Mouse (Mus musculus) lung, postnatal 4 days (tissue): ENCODE results near the gene Samsn1.

ENCODE experiments used
- DNase-seq, 2 experiments: peaks; one replicate each; pipeline ENCODE4 v3.0.0; 2021

Gene Samsn1

DNA sequence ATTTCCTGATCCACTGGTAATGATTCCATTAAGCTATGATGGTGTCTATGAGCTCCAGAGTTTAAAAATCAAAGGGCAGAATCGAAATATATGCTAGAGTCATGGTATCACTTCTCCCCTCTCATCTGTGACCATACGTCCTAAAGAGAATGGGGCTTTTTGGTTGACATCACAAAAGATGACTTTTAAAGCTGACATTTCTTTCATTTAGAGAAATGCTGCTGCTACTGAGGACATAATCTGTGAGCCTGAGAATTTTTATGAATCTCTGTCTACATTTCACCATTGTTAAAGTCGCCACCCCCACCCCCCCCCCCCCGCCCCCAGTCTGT, 91.9 kb downstream of the Samsn1 start:
- DNase-seq = no peak

- no peak for DNase-seq
Observed at GRCm38 (mm10) chr16:75929536-75930221, 92.4 kb downstream of the Samsn1 start.

- no peak for DNase-seq
Observed at GRCm38 (mm10) chr16:75926511-75926910, 95.6 kb downstream of the Samsn1 start.

DNA sequence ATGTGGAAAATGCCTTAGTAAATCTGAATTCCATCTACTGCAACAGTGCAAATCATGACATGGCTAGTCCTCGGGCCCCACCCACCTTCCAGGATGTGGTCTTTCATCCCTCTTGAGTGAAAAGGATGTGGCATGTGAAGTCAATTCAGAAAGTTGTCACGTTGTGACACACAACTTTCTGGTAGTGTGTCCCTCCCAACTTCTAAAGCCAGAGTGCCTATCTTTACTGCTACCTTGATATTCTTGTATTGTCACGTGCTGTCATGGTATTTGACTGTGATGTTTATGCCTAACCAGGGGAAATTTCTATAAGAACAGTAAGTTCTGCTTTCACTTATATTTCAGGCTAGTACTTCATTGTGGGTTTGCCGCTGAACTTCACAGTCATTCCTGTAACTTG, 101.2 kb downstream of the Samsn1 start:
- no peak for DNase-seq

DNA sequence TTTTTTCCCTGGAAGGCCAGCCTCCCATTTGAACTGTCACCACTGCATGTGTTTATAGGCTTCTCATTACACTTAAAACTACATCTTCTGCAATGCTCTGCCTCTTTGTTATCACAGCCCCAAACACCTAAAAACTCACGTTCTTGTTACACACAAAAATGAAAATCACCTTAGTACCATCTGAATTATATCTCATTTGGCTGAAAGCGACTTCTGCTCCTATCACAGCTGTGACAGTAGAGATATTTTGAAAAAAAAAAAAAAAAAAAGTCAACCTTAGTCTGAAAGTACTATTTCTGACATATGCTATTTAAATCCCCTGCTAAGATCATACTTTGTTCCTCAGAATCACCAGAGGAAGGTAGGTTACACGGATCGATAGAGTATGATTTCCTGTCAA, 102.8 kb downstream of the Samsn1 start:
- no peak for DNase-seq

GRCm38 (mm10) chr16:75917712-75918111, 104.4 kb downstream of the Samsn1 start:
- no peak for DNase-seq

- no peak for DNase-seq
Observed at GRCm38 (mm10) chr16:75912051-75912450, 110.0 kb downstream of the Samsn1 start.

DNA sequence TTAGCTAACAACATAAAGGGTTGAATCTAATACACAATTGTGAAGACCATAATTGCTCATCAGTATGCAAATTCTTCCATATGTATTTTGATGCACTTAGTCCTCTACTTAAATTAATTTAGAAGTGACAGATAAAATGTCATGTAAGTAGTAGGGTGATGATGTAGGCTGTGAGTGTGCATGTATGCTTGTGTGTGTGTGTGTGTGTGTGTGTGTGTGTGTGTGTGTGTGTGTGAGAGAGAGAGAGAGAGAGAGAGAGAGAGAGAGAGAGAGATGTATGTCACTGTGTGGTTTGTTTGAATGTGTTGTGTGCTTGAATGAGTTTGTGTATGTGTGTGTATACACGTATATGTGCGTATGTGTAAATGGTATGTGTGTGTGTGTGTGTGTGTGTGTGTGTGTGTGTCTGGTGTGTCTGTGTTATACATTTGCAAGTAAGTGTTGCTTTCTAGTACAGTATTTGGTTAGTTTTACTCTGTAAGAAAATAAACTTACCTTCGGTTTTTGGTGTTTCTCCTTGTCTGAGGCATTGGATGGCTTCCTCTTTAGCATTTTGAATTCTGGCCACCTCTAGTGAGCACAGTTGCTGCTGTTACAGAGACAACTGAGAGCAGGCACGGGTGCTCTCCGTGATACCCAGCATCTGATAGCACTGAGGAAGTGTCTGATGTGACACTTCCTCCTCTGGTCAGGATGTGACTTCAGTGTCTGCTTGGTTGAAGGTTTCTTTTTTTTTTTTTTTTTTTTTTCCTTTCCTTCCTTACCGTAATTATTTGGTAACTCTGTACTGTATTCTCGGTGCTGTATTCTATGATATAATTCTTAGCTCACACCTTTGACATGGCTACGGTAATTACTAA, 113.2 kb downstream of the Samsn1 start:
- peak; percentile 41 to 50 for DNase-seq

DNA sequence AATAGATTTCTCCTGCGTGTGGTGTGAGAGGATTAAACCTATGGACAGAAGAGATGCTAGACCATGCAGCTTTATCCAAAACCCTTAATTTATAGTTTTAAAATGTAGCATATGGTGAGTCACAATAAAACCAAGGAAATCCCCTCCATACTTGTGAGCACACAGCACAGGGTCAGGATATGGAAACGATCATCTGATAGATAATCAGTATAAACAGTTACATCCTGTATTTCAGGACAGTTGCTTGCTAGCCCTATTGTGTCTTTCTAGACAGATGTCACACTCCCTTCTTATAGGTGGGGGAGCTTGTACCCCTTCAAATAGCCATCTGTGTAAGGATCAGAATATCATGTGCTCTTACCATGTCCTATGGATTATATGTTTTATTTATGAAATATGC, 115.3 kb downstream of the Samsn1 start:
- no peak for DNase-seq

- no peak for DNase-seq
Observed at GRCm38 (mm10) chr16:75906260-75906659, 115.8 kb downstream of the Samsn1 start.

DNA sequence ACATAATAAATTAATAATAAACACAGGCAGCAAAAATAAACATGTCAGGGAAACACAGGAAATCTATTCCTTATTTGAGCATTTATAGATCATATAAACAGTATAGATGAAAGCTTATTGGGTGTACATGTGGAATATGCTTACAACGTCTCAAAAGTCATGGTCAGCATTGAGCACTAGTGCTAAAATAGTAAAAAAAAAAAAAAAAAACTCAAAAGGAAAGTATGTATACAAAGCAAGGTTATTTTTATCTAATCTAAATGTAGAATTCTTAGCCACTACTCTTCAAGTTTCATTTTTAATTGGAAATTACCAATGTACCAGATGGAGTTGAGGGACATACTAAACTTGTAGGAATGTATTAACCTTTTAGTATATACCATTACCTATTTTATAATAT, 116.8 kb downstream of the Samsn1 start:
- no peak for DNase-seq

- DNase-seq = no peak
Observed at GRCm38 (mm10) chr16:75904072-75904471, 118.0 kb downstream of the Samsn1 start.

DNA sequence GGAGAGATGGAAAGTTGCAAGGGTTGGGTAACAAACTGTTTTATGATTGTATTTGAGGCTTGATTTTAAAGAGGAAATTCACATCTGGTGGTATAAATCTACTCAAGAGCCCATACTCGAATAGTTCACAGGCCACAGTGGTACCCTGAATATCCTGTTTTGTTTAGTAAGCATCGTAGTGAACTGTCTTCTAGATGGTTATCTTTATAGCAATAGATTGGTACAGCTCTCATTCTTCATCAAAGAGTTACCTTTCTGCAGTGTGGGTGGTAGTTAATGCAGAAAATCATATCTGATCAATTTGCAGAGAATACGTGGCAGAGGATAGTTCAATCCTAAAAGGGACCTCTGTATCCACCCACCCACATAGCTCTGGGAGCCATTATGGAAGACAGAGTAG, 119.1 kb downstream of the Samsn1 start:
- no peak for DNase-seq

DNA sequence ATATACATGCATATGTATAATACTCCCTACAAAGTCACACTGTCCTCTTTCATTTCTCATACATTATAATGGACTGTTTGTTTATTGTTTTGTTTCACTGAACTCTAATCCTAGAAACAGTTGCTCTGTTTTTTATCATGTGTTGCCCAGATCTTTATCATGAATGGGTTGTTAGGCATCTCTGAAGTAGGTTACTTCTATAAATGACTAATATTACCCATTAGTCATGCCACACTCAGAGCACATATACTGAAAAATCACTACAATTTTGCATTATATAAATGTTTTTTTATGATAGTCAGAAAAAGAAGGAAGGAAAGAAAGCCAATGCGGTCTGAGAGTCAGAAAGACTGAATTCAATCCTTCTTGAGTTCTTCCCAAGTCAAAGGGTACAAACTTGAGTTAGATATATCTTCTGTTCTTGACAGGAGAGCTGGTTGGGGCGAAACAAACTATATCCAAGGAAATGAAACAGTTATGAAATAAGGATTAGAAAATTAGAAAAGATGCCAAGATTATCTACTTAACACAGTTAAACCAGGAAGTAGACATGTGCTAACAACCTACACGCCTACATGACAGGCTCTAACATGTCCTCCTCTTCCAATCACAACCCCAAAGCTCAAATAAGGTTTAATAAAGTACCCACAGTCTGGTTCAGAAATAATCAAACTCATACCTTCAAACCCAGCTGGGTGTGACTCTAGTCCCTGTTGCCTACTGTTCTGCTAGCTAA, 122.0 kb downstream of the Samsn1 start:
- no peak for DNase-seq

GRCm38 (mm10) chr16:75897828-75898367, 124.2 kb downstream of the Samsn1 start:
- no peak for DNase-seq

DNA sequence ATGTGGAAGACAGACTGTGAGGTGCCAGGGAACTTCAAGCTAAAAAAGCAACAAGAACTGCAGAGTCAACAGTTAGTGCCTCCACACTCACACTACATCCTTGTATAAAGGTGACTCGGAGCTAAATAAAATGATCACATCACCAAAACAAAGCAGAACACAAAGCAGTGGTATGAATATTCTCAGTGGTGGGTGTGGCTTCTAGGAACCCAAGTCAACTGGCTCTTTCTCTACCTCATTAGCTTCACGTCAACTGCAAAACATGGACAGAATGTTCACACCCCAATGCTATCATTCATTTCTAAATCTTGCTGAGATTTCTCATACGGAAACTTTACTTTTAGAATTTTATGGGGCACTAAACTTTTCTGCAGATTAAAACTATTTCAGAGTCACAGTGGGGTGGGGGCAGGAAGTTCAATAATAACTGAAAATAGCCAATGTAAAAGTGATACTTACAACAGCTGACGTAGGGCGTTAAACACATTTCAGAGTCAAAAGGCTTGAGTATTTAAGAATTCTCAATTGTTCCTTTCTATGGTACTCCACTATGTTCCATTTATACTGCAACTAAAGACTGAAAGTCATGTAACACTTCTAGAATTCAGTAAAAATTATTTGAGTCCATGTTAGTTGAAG, 127.7 kb downstream of the Samsn1 start:
- no peak for DNase-seq

DNA sequence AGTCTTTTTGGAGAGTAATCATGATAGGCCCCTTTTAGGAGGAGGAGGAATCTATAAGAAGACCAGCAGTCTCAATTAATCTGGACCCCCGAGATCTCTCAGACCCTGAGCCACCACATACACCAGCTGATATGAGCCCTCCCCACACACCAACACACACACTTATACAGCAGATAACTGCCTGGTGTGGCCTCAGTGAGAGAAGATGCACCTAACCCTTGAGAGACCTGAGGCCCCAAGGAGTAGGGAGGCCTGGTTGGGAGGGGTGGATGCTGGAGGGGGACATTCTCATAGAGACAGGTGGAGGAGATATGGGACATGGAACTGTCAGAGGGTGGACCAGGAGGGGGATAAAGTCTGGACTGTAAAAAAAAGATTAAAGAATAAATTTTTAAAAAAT, 128.6 kb downstream of the Samsn1 start:
- DNase-seq = no peak

- no peak for DNase-seq
Observed at GRCm38 (mm10) chr16:75889081-75889646, 132.9 kb downstream of the Samsn1 start.

- DNase-seq = no peak
Observed at GRCm38 (mm10) chr16:75887203-75887602, 134.9 kb downstream of the Samsn1 start.

GRCm38 (mm10) chr16:75878885-75879284, 143.2 kb downstream of the Samsn1 start:
- DNase-seq = no peak

GRCm38 (mm10) chr16:75877170-75877569, 144.9 kb downstream of the Samsn1 start:
- DNase-seq = peak; percentile 51 to 52

GRCm38 (mm10) chr16:75875896-75876295, 146.2 kb downstream of the Samsn1 start:
- DNase-seq = no peak

DNA sequence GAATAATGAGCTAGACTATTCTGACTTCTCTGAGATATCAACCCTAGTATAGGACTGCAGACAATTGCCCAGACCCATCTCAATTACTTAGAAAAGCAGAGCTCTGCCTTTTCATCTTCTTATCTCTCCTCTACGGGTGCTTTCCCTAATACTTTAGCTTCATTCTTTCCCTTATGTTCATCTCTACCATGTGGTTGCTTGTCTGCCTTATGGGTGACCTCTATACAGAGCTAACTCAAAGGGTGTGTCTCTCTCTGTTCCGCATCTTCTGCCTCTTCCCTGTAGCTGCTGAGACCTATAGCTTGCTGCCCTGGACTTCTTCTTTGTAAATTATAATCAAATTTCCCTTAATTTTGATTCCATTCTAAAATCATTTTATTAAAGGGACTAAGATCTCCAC, 147.6 kb downstream of the Samsn1 start:
- DNase-seq = no peak
